Mouse (Mus musculus) induced T-regulatory cell, adult 2 months (primary cell): ENCODE data around the gene Nup214.
A peak's percentile ranks its signal among the peaks of the same experiment; 100 is the strongest.

ENCODE experiments used
- DNase-seq: peaks from one replicate; pipeline ENCODE4 v3.0.0-alpha.2; 2012; ENCODE audit warnings: low read depth

Nup214 gene

GRCm38 (mm10) chr2:31974141-31974808 lies at the start of gene Nup214:
Gene Nup214 (plus strand): TSS chr2:31974436.
- peak; percentile 99 for DNase-seq

DNA sequence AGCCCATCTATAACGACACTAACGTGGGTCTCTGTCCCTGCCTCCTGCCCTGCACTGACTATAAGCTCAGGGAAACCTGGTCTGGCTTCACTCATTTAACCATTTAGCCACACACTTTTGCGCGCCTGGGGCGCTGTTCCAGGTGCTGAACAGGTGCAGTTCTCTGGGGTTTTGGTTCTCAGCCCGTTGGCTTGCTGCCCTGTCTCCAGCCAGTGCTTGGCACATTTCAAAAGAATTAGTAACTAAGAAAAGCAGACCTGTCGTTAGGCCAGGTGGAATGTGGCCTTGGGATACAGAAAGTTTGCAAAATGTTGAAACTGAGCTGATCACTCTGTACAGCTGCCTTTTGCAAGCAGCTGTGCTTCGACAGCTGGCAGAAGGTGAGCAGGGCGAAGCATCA lies 49.4 kb upstream of the Nup214 start:
- DNase-seq = no peak

- DNase-seq = no peak
These were observed 48.3 kb upstream of the Nup214 start for GRCm38 (mm10) chr2:31925936-31926335.

DNA sequence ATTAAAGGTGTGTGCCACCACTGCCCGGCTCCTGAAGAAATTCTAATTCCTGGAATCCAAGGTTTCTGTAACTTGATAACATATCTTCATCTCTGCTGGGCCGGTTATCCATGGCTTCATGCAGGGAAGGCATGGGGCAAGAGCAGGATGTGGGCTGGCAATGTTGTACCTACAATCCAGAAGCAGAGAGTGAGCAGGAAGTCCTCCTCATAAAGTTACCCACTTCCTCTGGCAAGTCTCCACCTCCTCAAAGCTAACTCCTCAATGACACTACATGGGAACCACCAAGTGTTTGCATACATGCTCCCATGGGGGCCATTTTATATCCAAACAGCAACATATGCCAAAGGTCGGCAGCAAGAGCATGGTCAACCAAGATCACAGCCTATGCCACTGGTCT lies 44.6 kb upstream of the Nup214 start:
- DNase-seq = peak; percentile 44

GRCm38 (mm10) chr2:31934551-31934950 lies 39.7 kb upstream of the Nup214 start:
- no peak for DNase-seq

DNA sequence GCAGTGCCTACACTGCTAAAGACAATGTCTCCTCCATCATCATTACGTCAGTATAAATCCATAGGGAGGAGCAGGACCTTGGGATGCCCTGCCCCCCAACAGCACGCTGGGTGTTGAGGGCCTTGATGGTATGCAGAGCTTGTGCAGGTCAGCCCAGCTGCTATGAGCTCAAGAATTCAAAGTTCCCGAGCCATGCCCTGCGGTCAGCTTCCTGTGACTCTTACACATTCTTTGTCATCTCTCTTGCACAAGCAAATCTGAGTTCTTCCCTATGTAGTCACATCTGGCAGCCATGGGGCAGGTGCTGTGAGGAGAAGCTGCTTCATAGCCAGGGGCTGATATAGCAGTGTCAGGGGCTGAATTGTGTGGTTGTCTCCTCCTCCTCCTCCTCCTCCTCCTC lies 39.2 kb upstream of the Nup214 start:
- DNase-seq = no peak

DNA sequence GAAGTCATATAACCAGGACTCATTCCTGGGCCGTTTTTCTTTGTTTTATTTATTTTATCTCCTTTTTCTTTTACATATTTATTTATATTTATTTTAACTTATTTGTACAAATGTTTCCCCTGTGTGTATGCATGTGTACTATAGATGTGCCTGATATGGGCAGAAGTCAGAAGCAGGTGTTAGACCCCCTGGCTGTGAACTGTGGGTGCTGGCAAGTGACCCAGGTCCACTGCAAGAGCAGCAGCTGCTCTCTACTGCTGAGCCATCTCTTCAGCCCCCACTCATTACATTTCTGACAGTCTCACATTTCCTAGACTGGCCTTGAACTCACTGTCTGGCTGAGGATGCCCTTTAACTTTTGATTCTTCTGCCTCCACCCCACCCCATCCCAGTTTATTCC lies 35.9 kb upstream of the Nup214 start:
- no peak for DNase-seq

- no peak for DNase-seq
These were observed 31.2 kb upstream of the Nup214 start for GRCm38 (mm10) chr2:31943011-31943410.

DNA sequence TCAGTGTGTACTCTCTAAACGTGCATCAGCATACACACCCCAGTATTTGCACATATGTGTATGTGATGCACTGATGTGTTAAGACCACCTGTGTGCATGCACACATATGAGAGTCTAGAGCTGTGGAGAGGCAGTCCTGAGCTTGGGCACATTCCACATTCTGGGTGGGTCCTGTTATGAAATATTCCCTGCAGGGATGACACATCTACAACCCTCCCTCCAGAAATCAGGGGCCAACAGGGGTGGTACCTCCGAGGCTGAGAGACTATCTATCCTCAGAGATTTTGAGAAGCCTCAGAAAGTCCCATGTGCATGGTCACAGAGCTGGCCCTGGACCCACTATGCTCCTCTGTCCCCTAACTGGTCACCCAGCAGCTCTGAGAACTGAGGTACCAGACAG lies 28.7 kb upstream of the Nup214 start:
- no peak for DNase-seq

DNA sequence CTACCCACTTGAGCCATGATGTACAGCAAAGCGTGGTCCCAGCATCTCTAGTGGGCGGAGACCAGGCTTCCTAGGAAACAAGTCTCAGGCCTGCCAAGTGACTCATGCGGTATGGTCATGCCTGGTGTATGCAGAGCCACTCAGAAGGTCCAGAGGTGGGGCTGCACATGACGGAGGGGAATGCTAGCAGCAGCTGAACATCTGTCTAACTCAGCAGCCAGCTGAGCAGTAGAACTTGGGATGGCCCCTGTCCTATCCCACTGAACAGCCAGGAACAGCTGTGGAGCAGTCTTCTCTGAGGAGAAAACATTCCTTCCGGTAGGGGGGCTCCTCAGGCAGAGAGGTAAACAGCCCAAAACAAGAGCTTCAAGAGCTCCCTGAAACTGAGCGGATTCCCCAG lies 25.8 kb upstream of the Nup214 start:
- no peak for DNase-seq

DNA sequence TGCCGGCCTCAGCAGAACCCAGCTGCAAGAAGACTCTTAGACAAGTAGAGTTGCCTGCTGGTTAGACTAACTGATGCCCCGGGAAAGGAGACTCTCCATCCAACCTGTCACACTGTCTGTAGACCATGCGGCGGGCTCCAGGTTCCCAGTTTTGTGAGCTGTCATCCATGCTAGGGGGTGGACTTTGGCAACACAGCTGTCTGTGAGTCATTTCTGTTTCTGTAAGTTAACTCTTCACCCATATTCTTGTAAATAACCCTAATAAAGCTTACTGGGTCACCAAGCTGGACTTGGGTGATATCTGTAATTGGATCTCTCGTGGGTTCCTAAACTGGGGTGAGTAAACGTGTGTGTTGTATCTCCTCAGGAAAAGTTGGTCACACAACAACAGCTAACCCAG lies 25.4 kb upstream of the Nup214 start:
- no peak for DNase-seq

DNA sequence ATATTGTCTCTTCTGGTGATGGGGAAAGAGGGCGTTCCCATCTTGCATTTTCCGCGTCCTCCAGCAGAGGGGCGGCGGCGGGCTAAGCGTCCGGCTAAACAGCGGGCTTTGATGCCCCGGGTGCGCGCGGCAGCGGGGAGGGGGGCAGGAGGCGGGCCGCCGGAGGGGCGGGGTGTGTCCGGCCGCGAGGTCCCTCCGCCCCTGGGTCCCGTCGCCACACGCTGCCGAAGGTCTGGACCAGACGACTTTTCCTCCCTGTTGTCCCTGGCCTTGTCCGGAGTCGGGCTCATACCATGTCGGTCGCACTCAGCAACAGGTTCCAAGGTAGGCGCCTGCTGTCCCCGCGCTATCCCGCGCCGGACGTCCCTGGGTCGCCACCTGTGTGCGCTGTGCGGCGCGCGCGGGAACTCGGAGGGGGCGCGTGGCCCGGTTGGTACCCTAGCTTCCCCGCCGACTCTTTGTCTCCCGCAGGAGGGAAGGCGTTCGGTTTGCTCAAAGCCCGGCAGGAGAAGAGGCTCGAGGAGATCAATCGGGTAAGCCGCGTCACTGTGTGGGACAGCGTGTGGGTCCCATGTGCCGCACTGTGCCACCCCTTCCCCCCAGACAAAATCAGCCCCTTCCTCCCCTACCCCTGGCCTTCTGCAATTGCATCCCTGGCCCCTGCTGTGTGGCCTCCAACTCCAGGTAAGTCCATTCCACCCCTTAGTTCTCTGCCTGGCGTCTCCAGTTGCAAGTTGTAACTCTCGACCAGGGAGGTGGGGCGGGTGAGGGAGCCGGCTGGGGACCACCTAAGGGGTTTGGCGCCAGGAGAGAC lies 24.0 kb upstream of the Nup214 start, which contains the start of gene Aif1l:
Gene Aif1l (plus strand): TSS at position 82 of the 814 bp plus-strand sequence.
- DNase-seq = peak; percentile 60

DNA sequence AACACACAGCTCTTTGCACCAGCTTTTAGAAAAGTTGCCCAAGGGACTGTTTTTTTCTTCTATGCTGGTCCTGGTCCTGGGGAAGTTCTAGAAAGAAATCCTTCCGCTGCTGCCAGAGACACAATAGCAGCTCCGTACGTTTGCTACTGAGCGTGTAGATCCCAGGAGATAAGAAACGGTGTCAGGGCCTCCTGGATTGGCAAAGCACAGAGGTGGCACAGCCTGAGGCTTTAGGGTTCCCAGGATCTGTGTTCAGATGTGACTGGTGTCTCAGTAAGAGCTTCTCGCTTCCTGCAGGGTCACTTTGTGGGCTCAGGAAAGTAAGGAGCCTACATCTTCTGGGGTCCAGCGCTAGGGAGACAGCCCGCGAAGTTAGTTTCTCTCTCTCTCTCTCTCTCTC lies 23.3 kb upstream of the Nup214 start:
- peak; percentile 18 for DNase-seq

DNA sequence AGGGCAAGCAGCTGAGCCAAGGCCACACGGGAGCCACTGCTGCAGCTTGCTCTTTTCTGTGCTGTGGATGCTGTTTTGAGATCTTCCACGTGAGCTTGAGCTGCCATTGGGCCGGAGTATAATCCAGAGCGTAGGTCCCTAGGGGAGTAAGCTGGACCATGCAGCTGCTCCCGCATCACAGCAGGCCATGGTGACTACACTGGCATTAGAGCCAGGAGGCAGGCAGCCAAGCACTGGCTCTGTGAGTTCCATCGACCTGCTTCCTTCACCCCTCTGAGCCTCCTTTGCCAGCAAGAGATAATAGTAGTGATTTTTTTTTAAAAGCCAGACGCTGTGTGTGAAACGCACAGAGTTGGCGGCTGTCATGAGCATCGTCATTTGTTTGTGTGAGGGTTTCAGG lies 22.0 kb upstream of the Nup214 start:
- no peak for DNase-seq

GRCm38 (mm10) chr2:31952725-31953124 lies 21.5 kb upstream of the Nup214 start:
- DNase-seq = no peak

GRCm38 (mm10) chr2:31953687-31954086 lies 20.5 kb upstream of the Nup214 start:
- no peak for DNase-seq

GRCm38 (mm10) chr2:31954779-31955181 lies 19.5 kb upstream of the Nup214 start:
- DNase-seq = no peak

DNA sequence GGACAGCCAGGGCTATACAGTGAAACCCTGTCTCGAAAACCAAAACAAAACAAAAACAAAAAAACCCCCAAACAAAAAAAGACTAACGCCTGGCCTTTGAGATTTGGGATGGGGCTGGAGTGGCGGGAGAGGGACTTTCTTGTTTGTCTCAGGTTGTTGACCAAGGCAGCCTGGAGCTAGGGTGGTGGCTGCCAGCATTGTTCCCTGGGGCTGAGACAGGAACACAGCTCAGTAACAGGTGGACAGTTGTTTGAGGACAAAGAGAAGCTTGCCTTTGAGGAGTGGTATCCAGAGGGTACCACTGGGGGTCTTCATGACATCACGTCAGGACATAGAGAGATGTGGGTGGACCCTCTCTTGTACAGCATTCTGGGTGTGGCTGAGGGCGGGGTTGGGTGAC lies 18.6 kb upstream of the Nup214 start:
- DNase-seq = no peak

DNA sequence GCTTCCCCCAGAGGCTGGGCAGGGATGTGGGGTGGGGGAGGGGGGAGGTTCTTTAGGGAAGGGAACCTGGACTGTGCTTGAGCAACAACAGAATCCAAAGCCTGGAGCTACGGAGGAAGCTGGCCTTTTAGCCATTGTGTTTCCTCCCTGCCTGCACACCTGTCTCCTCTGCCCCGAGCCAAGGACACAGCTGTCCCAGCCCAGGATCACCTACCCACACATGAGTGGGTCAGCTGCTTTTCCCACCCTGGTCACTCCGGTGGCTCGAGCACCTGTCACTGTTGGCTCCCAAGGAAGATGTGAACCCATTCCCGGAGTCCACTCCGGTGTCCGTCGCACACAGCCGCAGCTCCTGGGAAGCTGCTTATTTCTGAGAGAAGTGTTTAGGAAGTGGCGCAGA lies 17.0 kb upstream of the Nup214 start:
- no peak for DNase-seq

DNA sequence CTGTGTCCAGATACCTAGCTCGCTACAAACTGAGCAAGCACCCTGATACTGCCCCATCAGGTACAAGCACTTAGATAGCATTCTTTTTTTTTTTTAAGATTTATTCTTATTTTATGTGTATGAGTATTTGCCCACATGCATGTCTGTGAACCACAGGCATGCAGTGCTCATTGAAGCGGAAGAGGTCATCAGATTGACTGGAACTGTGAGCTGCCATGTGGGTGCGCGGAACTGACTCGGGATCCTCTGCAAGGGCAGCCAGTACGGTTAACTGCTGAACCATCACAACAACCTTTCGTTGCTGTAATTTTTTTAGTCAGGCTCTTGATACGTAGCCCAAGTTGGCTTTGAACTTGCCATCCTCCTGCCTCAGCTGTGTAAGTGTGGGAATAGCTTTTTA lies 13.2 kb upstream of the Nup214 start:
- DNase-seq = no peak

- no peak for DNase-seq
These were observed 12.4 kb upstream of the Nup214 start for GRCm38 (mm10) chr2:31961791-31962222.

DNA sequence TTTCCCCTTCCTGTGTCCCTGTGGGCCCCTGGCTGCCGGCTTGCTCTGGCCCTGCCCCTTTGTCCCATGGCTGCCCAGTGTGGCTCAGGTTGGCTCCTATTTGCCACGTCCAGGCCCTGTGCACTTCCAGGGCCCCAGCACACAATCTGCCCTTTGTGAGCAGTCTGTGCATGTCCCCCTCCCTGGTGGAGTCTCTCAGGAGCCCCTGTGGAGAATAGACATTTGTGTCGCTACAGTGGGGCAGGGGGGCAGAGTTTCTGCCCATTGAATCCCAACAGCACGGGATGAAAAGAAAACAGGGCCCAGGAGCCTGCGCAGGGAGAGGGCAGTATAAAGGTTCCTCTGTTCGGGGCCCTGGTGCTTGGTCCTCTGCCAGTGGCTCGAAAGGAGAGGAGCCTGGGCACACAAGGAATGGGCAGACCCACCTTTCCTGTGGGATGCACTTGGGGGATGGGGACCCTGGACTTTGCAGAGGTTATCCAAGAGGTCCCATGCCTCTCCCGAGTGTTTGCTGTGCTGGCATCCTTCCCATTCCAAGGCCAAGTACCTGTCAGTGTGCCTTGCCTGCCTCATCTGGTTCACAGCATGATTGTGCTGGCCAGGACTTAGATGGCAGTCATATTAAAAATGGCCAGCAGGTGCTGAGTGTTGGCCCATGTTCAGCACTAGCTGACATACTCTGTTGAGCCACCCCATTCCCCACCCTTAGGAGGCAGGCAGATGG lies 11.6 kb upstream of the Nup214 start:
- DNase-seq = peak; percentile 17

GRCm38 (mm10) chr2:31963491-31963890 lies 10.7 kb upstream of the Nup214 start:
- DNase-seq = no peak
